Mouse (Mus musculus) ovary, postnatal 36 days (tissue): ENCODE results near the gene Mettl6.

Experiments used
- DNase-seq: peaks from one replicate; pipeline ENCODE4 v3.0.0; 2022; ENCODE audit warnings: low spot score, mixed read lengths

The Mettl6 gene

DNA sequence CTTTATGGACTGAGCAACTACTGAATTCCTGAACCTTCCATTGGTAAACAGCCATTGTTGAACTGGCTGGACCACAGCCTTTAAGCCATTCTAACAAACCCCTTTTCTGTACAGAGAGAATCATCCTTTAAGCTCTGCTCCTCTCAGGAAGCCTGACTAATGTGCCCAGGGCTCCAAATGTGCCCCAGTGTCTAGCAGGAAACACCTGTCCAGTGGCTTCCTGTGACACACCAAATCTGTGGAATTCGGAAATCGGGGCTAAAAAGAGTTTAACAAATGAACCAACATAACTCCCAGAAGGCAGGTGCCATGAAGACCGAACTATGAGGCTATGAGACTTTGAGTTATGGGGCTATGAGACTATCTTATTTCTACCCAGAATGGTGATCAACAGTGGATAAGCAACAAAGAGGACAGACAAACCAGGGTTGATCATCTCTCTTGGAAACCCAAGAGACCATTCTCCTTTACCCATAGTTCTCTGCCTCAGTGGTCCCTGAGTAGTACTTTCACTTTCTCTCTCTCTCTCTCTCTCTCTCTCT lies 63.0 kb downstream of the Mettl6 start:
- DNase-seq = no peak

DNA sequence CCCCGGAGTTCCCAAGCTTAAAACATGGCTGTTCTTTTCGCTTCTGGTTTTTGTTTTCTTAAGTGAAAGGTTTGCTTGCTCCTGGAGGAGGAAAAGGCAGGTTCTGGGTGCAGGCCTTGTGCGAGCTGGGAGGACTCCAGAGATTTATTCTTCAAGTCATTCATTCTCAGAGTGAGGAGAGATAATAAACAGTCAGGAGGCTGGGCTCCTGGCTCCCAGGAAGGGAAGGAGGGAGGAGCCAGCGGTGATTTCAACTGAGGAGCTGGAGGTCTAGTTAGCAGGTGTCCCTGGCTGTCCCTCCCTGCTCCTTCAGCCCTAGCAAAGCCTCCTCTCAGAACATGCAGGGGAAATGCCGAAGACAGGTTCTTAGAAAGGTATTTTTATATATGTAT lies 65.8 kb downstream of the Mettl6 start:
- DNase-seq = no peak

DNA sequence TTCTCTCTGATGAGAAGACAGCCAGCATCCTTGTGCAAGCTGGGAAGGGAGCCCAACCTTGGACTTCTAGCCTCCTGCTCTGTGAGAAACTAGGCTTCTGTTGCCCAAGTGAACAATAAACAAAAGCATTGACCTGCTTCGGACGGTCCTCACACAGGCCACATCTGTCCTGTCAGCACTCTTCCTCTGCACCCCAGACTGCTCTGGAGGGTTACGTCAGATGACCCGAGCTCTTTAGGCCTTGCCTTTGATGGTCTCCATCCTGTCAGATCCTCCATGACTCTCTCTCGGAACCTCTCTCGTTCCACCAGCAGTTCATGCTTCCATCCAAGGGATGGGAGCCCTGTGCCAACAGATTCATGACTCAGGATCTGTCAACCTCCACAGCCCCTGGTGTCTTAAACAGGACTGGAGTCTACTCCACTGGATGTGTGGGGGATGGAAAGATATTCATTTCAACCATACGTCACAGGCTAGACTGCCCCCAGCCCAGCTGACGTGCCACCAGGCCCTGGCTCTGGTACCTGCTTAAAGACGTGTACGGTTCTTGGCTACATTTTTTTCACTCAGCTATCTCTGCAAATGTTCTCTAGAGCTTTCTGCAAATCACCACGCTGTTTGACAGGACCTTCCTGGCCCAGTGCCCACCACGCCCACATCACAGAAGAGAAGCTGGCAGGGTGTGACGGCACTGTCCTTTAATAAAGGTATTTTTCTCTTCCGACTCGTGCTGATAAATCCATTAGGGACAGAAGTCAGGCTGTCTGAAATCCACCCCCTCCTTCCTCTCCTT lies 66.4 kb downstream of the Mettl6 start:
- peak; percentile 63 for DNase-seq
